14 mouse cellular contexts compared by ENCODE assay signal in the genomic region with DNA sequence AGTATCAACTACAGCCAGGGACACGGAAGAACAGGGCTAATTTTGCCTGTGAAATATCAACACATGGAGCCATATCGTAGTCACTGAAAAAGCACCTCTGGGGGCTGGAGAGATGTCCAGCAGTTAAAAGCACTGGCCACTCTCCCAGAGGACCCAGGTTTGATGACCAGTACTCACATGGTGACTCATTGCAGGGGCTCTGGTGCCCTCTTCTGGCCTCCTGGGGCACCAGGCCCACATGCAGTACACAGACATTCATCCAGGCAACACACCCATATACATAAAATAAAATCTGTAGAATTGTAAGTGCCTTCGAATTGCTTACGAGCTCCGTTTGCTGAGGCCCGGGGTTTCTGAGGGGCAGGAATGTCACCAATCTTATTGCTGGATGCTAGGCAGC. TPM values are rescaled to one million over a fixed set of nuclear protein-coding genes. Genes with fewer than 3 reads are reported as not detected.
A peak's percentile ranks its signal among the peaks of the same experiment; 100 is the strongest.
DNase-seq lines count a peak whose midpoint lies in the region; ATAC-seq and TF ChIP-seq lines count a peak whose summit lies in the region.
"Had no signal": no experiment of that assay in that cellular context is flagged by ENCODE, and none has a peak within 500 bp of the region (broad histone marks: within the 10 kb centered on the region; RNA-seq: fewer than 3 reads in every experiment).

No protein-coding gene starts in this region.

- 95% methylated on average over 6 of the region's 6 CpGs for WGBS in forebrain, postnatal 0 days
- WGBS in forebrain, embryonic 12.5 days: 93% methylated on average over 6 of the region's 6 CpGs
- whole genome bisulfite sequencing in liver, adult 2 months: 92% methylated on average over 6 of the region's 6 CpGs

- DNase-seq in forebrain, postnatal 0 days: no peak
- no peak for DNase-seq in liver, adult 2 months (ENCODE audit: extremely low read depth, low read depth, low spot score)
- DNase-seq in liver: no peak
- peak; percentile 28 for DNase-seq in 416B (ENCODE audit: low read depth)
- DNase-seq in left cerebral cortex, adult 18-20 months (ENCODE audit: low spot score in 2 of 2): no peak
- DNase-seq: gastrocnemius, postnatal 10 days; lung, postnatal 36 days; right cerebral cortex, adult 18-20 months had no signal

- no peaks in the 10 kb centered on the region for H3K79me2 ChIP-seq in liver, adult 2 months (ENCODE audit: control insufficient read depth, insufficient read depth, low read length)

- TF ChIP-seq CTCF in forebrain, postnatal 0 days (IDR thresholded peaks at IDR 0.05; ENCODE audit: low read depth): peak; percentile 45
- peak; percentile 45 for TF ChIP-seq CTCF in liver, adult 2 months (IDR thresholded peaks at IDR 0.05; ENCODE audit: low read depth, low read length)
- TF ChIP-seq CTCF in cortical plate, adult 2 months (IDR thresholded peaks at IDR 0.05; ENCODE audit: extremely low read depth, insufficient read depth, low read length): peak; percentile 21; the same call in 1 of the 2 replicates

- H3K27me3 ChIP-seq in forebrain, postnatal 0 days (ENCODE audit: insufficient read depth, low read length): no peaks in the 10 kb centered on the region
- H3K27me3 ChIP-seq in forebrain, embryonic 12.5 days: no peaks in the 10 kb centered on the region
- no peaks in the 10 kb centered on the region for H3K27me3 ChIP-seq in liver, adult 2 months (ENCODE audit: control insufficient read depth, insufficient read depth, low read length)
- H3K27me3 ChIP-seq: heart, embryonic 15.5 days had no signal

- no peak for TF ChIP-seq POLR2A in liver, adult 2 months (IDR thresholded peaks at IDR 0.05; ENCODE audit: extremely low read depth, insufficient read depth, low read length)
- no peak for TF ChIP-seq POLR2A in cortical plate, adult 2 months (IDR thresholded peaks at IDR 0.05; ENCODE audit: extremely low read depth, insufficient read depth, low read length)

- 0 out of 2 replicates have a peak, but pooled peaks have one; percentile 34 for ATAC-seq in forebrain, postnatal 0 days
- no peak for ATAC-seq in forebrain, embryonic 12.5 days (ENCODE audit: low FRiP score)
- ATAC-seq in frontal cortex, adult (ENCODE audit: low TSS enrichment): no peak
- ATAC-seq: CD4-positive, CD25-positive, alpha-beta regulatory T cell, adult 4 months; intestine, embryonic 16.5 days had no signal

- peaks cover 10% of the 10 kb centered on the region for H3K36me3 ChIP-seq in forebrain, postnatal 0 days (ENCODE audit: insufficient read depth)
- H3K36me3 ChIP-seq in forebrain, embryonic 12.5 days (replicated peaks): no peaks in the 10 kb centered on the region
- H3K36me3 ChIP-seq in liver, adult 2 months (ENCODE audit: control insufficient read depth, insufficient read depth, low read length): no peaks in the 10 kb centered on the region
- H3K36me3 ChIP-seq: heart, embryonic 15.5 days had no signal

- no peaks in the 10 kb centered on the region for H3K9me3 ChIP-seq in forebrain, postnatal 0 days (ENCODE audit: low read length)
- no peaks in the 10 kb centered on the region for H3K9me3 ChIP-seq in forebrain, embryonic 12.5 days
- H3K9me3 ChIP-seq: heart, embryonic 15.5 days had no signal

- no peak overlapping the region for H3K9ac ChIP-seq in forebrain, postnatal 0 days
- H3K9ac ChIP-seq in forebrain, embryonic 12.5 days: no peak overlapping the region
- no peak overlapping the region for H3K9ac ChIP-seq in liver, adult 2 months (ENCODE audit: low read depth, low read length)
- H3K9ac ChIP-seq: heart, embryonic 15.5 days had no signal

- H3K4me3 ChIP-seq in forebrain, postnatal 0 days (ENCODE audit: low read depth, low read length): no peak overlapping the region
- H3K4me3 ChIP-seq in forebrain, embryonic 12.5 days (replicated peaks): no peak overlapping the region
- H3K4me3 ChIP-seq in liver, adult 2 months (ENCODE audit: insufficient read depth, low read depth, low read length): no peak overlapping the region
- H3K4me3 ChIP-seq in cortical plate, adult 2 months (ENCODE audit: insufficient read depth, low read length): no peak overlapping the region
- H3K4me3 ChIP-seq: heart, embryonic 15.5 days had no signal

- H3K4me2 ChIP-seq in forebrain, postnatal 0 days (ENCODE audit: low read depth): no peak overlapping the region
- H3K4me2 ChIP-seq in forebrain, embryonic 12.5 days: no peak overlapping the region
- H3K4me2 ChIP-seq: heart, embryonic 15.5 days had no signal

- H3K27ac ChIP-seq in forebrain, postnatal 0 days (ENCODE audit: low read depth, low read length): no peak overlapping the region
- H3K27ac ChIP-seq in forebrain, embryonic 12.5 days: no peak overlapping the region
- no peak overlapping the region for H3K27ac ChIP-seq in liver, adult 2 months (replicated peaks; ENCODE audit: insufficient read depth, low read depth, low read length)
- no peak overlapping the region for H3K27ac ChIP-seq in cortical plate, adult 2 months (ENCODE audit: insufficient read depth, low read length)
- H3K27ac ChIP-seq: heart, embryonic 15.5 days had no signal

- H3K4me1 ChIP-seq in forebrain, postnatal 0 days (ENCODE audit: insufficient read depth): no peaks in the 10 kb centered on the region
- peaks cover 18% of the 10 kb centered on the region for H3K4me1 ChIP-seq in forebrain, embryonic 12.5 days
- H3K4me1 ChIP-seq in liver, adult 2 months (ENCODE audit: control insufficient read depth, insufficient read depth, low read length): no peaks in the 10 kb centered on the region
- no peaks in the 10 kb centered on the region for H3K4me1 ChIP-seq in cortical plate, adult 2 months (ENCODE audit: control insufficient read depth, insufficient read depth, low read length)

RNA-seq across cellular contexts. Expression of a gene that starts 10.3 kb away (rescaled TPM):
- 9.0 and 11.0 TPM in 2 replicates for total RNA-seq in forebrain, postnatal 0 days (2014; rRNA removed)
- polyA plus RNA-seq in forebrain, postnatal 0 days (2015; fragmentation: Nextera tagmentation; extraction: Ambion mirVana): 2.1 TPM in 2 replicates
- 5.6 and 6.1 TPM in 2 replicates for polyA plus RNA-seq in forebrain, embryonic 12.5 days (2016; fragmentation: Nextera tagmentation; extraction: Ambion mirVana)
- total RNA-seq in liver, adult 2 months (2014; rRNA removed): 0.20 and 0.46 TPM in 2 replicates
- polyA plus RNA-seq in liver, adult 2 months (2012; rRNA removed): 0.40 and 0.46 TPM in 2 replicates
- 18.4 and 20.7 TPM in 2 replicates for polyA plus RNA-seq in cortical plate, adult 2 months (2012; rRNA removed)
- 10 to 100 TPM; 18.5 to 19.6 TPM for total RNA-seq in left cerebral cortex, adult 18-20 months (2021)
- polyA plus RNA-seq: CD4-positive, CD25-positive, alpha-beta regulatory T cell, adult 4 months had no signal

RNA-seq across cellular contexts. Expression of a gene that starts 44.7 kb away (rescaled TPM):
- total RNA-seq in forebrain, postnatal 0 days (2014; rRNA removed): 1.4 and 1.5 TPM in 2 replicates
- polyA plus RNA-seq in forebrain, postnatal 0 days (2015; fragmentation: Nextera tagmentation; extraction: Ambion mirVana): 0.84 and 1.2 TPM in 2 replicates
- 3.8 and 4.4 TPM in 2 replicates for polyA plus RNA-seq in forebrain, embryonic 12.5 days (2016; fragmentation: Nextera tagmentation; extraction: Ambion mirVana)
- total RNA-seq in liver, adult 2 months (2014; rRNA removed): 0.18 and 0.20 TPM in 2 replicates
- 0.21 and 0.22 TPM in 2 replicates for polyA plus RNA-seq in liver, adult 2 months (2012; rRNA removed)
- 2.5 TPM in 2 replicates for polyA plus RNA-seq in cortical plate, adult 2 months (2012; rRNA removed)
- total RNA-seq in left cerebral cortex, adult 18-20 months (2021): 1 to 10 TPM in 1 of 2 experiments, under 1 TPM in 1; 0.91 to 1.3 TPM

RNA-seq across cellular contexts. Expression of a gene that starts 55.3 kb away (rescaled TPM):
- total RNA-seq in forebrain, postnatal 0 days (2014; rRNA removed): 51.8 and 65.3 TPM in 2 replicates
- 6.4 and 14.7 TPM in 2 replicates for polyA plus RNA-seq in forebrain, postnatal 0 days (2015; fragmentation: Nextera tagmentation; extraction: Ambion mirVana)
- polyA plus RNA-seq in forebrain, embryonic 12.5 days (2016; fragmentation: Nextera tagmentation; extraction: Ambion mirVana): 0.51 and 0.53 TPM in 2 replicates
- total RNA-seq in liver, adult 2 months (2014; rRNA removed): 7.7 and 14.2 TPM in 2 replicates
- 10.9 and 15.0 TPM in 2 replicates for polyA plus RNA-seq in liver, adult 2 months (2012; rRNA removed)
- 138 and 139 TPM in 2 replicates for polyA plus RNA-seq in cortical plate, adult 2 months (2012; rRNA removed)
- 100 to 1,000 TPM; 233 to 236 TPM for total RNA-seq in left cerebral cortex, adult 18-20 months (2021)
